Mouse (Mus musculus) stomach, postnatal 0 days (tissue): ENCODE data around the gene Camkmt.

Source experiments
- CTCF ChIP-seq: IDR thresholded peaks from 2 replicates; pipeline ENCODE4 v1.5.1; 2016; ENCODE audit warnings: antibody characterized with exemption, low read depth, mild to moderate bottlenecking, moderate library complexity
- EP300 ChIP-seq: optimal IDR thresholded peaks from 2 replicates; pipeline ENCODE3; 2016; ENCODE audit warnings: antibody characterized with exemption

- TF ChIP-seq CTCF = no peak
- TF ChIP-seq EP300 = no peak
Observed at GRCm38 (mm10) chr17:85266831-85267422, 176.6 kb downstream of the Camkmt start.
